Mouse (Mus musculus): ENCODE measurements at regions not wholly inside any gene's neighbourhood (a gene's known extent, or its start where the extent isn't known, plus 50 kb on each side); places are given as distances from the start of the nearest gene placed in this dataset.

DNA sequence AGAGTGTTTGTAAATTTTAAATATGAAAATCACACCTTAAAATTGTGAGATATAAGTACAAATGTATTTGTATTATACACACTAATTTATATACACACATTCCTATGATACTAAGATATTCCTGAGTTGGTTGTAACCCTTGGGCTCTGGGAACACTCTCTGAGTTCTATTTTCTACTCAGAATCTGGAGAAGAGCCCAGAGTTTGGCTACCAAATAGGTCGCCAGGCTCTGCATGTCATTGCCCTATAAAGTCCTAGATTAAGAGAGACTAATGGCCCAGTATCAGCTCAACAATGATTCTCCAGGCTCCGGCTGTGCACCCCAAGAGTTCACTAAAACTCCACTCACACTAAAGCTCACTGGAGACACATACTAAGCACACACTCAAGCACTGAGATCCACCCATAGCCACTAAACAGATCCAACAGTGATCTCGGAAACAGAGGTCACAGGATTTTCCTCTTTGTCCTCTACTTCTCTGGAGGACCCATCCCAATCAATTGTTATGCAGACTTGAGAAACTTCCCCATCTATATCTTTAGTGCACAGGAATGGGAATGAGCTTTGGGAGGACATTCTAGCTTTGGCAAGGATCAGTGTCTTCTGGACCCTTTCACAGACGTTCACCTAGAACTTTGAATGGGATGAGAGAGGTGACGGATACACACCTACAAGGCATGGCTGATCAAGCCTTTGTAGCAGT, 238.1 kb upstream of the Nr2f2 start:
- no peak for ATAC-seq (replicated peaks; ENCODE audit: low FRiP score, low TSS enrichment, poor library complexity, severe bottlenecking)

DNA sequence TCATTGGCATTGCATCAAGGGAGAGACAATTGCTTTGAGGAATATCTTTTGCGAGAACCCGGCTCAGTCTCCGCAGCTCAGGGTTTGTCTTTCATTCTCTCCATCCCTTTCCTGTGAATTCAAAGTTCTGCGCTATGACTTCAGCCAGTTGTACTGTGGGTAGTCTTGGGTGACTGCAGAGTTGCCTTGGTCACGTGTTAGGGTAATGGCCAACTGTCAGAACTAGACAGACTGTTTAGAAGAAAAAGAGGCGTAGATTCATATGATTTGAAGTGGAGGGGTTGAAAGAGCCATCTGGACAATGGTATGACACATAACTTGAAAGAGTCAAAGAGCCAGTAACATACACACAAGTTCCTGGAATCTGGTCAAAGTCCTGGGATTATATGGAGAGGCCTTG, 226.5 kb upstream of the Nr2f2 start:
- ATAC-seq (replicated peaks; ENCODE audit: low FRiP score, low TSS enrichment, poor library complexity, severe bottlenecking) = no peak

DNA sequence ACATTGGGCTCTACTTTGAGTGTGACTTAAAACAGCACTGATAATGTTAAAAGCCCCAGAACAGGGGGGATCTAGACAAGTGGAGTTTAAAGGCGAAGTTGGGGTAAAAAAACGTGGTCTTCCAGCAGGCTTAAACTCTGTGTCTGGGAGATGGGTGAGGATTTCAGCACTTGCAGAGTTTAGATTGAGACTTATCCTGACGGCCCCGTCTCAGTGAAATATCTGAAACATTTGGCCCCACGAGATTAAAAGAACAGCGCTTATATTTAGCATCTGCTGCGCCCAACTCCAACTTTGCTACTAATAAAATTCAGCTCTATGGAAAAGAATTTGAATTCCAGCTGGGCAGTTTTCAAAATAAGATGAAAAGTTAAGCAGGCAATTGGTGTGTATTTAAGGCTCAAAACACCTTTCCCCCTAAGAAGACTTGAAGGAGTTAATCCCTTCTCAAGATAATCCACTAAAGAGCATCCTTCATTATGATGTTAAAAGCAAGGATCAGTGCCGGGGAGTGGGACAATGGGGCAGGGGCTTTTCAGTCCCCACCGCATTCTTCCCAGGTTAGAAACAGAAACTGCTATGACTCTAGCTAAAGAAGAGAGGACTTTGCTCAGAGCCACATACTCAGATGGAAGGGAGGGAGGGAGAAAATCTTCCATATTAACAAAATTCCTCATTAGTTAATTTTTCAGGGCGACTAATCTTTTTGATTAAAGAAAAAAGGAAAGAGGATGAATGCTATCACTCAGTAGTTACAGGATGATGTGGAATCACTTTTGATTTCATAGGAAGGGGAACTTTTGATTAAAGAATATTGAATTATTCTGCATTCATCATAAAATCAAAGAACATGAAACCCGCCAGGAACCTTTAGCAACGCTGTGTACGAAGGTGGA, 225.1 kb upstream of the Nr2f2 start:
- no peak for ATAC-seq (replicated peaks; ENCODE audit: low FRiP score, low TSS enrichment, poor library complexity, severe bottlenecking)

DNA sequence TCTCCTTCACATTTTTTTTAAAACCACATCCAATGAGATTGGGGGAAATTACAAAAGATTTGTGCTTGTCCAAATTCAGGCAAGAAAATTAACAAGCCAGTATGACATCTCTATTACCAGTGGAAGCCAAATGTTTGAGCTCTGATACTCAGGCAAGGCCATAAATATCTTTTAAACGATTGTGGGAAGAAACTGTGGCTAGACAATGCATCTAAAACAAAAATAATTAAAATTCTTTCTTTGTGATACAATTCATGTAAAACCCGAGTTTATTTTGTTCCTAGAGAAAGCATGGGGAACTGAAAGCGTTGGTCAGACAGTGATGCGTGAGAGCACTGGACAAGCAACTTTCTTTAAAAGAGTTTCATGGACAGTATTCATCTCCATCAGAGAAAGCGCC, 223.2 kb upstream of the Nr2f2 start:
- ATAC-seq (replicated peaks; ENCODE audit: low FRiP score, low TSS enrichment, poor library complexity, severe bottlenecking) = no peak

DNA sequence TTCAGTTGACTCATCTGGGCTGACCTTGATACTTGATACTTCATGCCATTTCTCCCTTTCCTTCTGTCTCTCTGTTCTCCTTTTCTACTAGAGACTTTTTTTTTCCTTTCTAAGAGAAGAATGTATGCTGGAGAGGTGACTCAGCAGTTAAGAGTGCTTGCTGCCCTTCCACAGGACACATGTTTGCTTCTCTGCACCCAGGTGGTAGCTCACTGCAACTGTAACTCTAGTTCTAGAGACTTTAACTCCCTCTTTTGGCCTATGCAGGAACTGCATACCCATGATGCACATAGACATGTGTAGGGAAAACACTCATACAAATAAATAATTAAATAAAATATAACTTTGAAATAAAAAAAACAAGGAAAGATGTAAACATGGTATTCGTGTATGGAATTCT, 221.5 kb upstream of the Nr2f2 start:
- ATAC-seq (replicated peaks; ENCODE audit: low FRiP score, low TSS enrichment, poor library complexity, severe bottlenecking) = no peak

DNA sequence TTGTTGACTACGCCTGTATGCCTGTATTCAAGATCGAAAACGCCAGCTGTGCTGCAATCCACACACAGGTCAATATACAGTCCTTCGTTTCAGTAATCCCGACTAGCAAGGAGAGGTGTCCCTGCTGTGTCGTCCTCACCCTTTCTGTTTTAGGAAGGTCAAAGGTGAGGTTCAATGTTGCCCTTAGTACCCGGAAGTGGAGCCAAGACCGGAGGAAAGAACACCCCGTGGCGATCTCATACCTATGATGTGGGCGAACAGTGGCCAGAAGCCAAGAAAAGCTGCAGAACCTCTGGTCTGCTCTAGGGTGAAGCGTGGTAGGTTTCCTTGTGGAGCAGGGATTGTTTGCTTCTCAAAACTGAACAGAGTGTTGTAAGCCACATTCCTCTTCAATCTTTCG, 217.9 kb upstream of the Nr2f2 start:
- no peak for ATAC-seq (replicated peaks; ENCODE audit: low FRiP score, low TSS enrichment, poor library complexity, severe bottlenecking)

DNA sequence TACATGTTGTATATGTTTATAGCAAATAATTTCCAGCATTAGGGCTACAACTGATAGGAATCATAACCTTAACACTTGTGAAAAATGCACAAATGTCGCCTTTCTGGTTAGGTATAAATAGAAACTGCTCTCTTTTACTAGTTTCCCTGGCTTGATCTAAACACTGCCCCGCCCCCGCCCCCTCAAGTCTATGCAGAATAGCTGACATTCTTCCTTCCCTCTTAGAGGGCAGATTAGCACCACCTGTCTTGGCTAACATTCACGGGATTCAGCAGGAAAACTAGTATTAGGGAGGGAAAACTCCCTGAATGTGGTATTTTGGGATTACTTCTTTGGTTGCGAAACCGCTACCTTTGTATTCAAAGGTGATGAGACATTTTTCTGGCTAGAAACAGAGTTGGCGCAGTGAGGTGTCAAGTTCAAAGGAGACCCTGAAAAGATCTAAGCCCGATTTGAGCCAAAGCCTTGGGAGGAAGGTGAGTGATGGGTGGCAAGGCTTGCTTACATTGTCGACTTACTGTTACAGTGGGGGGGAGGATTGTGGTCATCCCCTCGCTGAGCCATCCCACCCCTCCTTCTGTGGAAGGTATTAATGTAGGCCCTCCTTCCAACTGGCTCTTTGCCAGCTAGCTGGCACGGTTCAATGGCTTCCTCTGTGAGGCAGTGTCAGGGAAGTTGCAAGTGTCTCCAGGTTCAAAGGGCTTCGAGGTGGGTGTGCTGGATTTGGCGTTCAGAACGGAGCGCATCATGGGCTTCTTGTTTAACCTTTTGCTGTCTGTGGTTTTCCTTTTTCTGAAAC, 209.8 kb upstream of the Nr2f2 start:
- no peak for ATAC-seq (replicated peaks; ENCODE audit: low FRiP score, low TSS enrichment, poor library complexity, severe bottlenecking)

DNA sequence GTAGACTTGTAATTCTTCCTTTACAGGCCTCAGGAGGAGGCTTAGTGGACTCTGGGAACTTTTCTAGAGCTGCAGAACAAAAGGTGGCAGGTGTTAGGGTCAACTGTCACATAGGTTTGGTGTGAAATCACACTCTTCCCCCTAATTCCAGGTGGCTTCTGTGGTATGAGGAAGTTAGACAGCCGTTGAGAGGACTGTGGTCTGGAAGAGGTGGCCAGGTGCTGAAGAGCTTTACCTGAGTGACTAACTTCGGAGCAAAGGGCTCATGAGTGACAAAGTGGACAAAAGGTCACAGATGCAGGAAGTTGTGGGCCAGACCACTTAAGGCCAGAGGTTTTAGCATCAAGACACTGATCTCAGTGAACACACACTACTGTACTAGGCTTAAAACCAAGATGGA, 209.1 kb upstream of the Nr2f2 start:
- no peak for ATAC-seq (replicated peaks; ENCODE audit: low FRiP score, low TSS enrichment, poor library complexity, severe bottlenecking)

DNA sequence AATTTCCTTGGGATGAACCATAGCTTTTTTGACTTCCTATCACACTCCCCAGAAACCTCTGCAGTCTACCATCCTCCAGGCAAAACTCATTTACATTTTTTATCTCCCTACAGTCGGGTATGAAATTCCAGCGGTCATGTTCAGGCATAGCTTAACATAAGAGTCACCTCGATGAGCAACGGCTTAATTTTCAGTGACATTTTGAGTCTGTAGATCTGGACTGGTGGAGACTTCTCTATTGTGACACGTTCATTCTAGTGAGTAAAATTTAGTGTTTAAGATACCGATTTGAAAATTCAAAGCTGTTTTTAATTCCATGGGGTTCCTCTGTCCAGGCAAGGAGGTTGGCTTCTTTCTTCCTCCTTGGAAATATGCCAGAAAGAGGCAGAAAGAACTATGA, 207.7 kb upstream of the Nr2f2 start:
- no peak for ATAC-seq (replicated peaks; ENCODE audit: low FRiP score, low TSS enrichment, poor library complexity, severe bottlenecking)

DNA sequence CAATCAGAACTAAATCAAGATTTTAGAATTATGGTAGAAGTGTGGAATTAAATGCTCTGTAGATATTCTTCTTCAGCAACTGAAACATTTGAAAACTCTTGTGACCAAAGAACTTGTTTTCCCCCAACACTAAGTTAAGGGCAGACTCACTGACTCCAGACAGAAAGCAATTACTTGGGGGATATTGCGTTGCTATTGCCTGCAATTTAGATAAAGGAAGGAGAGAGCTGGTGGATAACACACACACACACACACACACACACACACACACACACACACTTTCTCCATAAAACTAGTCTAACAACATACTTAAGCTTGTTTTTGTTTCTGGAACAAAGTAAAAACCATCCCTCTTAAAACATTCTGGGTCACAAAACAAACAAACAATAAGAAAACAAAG, 198.5 kb upstream of the Nr2f2 start:
- no peak for ATAC-seq (replicated peaks; ENCODE audit: low FRiP score, low TSS enrichment, poor library complexity, severe bottlenecking)

DNA sequence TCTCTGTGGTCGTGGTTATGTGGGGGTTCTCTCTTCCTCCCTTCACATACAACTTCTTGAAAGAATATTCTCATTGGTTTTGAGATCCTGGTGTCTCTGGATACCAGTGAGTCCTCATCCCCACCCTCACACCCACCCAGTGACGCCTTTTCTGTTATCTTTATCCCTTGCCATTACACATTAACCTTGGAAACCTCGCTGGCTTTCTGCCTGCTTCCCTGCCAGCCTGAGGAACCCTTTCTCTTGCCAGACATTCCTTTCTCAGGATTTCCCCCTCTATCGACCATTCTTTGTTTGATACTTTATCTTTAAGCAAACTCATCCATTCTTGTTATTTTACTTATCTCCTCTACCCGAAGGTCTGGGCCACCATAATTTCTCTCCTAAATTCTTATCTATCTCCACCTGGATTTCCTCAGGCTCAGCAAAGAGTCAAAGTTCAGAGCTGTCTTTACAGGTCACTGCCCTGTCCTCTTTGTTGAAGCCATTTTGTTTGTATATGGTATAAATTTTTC, 182.5 kb upstream of the Nr2f2 start:
- no peak for ATAC-seq (replicated peaks; ENCODE audit: low FRiP score, low TSS enrichment, poor library complexity, severe bottlenecking)

DNA sequence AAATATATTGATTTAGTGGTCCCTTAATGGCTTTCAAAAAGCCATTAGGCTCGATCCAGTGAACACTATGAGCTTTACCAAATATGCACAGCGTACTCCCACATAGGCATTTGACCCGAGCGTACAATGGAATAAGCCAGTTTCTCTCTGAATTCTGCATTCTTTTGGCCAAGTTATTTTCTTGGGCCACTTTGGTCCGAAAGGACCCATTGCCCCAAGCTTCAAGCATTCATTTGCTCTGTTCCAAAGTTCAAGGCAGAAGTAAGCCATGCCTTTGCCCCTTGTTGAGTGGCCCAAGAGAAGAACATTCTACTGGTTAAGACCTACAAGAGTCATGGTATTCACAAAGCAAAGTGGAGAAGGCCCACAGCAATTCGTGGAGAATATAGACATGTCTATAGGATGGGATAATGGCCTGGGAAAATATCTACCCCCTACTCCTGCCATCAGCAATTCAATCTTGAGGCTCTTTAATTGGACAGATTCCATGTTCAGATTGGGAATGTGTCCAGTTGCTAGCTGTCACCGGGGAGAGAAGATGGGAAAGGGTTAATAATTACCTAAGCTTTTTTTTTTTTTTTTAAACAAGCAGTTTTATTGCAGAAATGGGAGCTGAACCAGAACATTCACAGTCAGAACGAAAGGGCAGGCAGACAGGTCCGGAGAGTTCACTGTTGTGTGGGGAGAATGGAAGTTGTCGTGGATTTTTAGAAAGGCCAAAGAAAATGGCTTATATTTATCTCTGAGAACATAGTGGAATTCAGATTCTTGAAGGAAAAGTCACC, 175.5 kb upstream of the Nr2f2 start:
- no peak for ATAC-seq (replicated peaks; ENCODE audit: low FRiP score, low TSS enrichment, poor library complexity, severe bottlenecking)

DNA sequence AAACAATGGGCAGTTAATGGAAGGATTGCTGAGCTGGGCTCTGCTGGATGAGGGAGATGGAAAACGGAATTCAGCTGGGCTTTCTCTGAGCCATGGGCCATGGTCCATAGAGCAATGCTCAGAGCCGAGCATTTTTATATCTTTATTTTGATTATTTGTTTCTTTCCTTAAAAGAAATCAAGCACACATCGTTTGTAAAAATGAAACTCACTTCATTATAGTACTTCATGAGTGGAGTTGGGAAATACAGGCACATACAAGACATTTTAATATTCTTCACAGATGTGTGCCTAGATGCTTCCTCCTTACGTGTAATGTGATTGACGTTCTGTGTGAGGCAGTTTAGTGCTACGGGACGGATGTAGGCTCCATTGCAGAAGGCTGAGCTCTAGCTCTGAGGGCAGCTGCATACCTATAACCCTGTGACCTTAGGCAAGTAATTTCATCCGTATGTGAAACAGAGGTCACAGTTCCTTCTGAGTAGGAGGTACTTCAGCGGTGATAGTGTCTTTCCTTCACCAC, 172.6 kb upstream of the Nr2f2 start:
- ATAC-seq (replicated peaks; ENCODE audit: low FRiP score, low TSS enrichment, poor library complexity, severe bottlenecking) = no peak

DNA sequence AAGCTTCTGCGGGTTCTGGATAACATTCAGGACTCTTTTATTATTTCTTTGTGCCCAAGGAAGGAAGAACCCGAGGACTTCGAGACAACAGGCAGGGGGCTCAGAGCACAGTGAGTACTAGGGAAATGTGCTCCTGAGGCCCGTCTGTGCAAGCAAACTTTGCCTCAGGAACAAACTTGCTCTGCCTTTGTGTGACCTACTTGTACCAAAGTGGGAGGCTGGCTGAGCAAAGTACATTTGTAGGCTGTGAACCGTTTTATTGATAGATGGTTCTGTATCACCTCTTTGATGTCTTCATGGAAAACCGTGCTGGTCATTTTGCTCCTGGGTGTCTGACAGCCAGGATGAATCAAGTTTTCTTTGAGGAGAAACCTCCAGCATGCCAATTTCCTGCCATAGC, 169.5 kb upstream of the Nr2f2 start:
- no peak for ATAC-seq (replicated peaks; ENCODE audit: low FRiP score, low TSS enrichment, poor library complexity, severe bottlenecking)

DNA sequence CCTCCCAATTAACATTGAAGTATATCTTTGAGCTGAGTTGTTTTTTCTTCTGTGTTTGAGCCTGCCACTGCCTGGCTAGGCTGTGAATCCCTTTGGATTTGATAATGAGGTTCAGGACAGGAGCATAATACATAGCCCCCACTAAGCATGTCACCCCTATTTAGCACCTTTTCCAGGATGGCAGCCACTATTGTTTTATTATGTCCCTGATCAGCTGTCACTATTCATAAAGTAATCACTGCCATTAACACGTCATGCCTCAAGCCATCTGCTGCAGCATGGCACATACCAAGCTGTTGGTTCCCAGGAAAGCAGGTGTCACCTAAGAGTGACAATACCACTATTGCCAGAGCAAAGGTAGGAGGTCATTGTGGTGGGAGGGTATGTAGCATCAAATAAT, 167.0 kb upstream of the Nr2f2 start:
- ATAC-seq (replicated peaks; ENCODE audit: low FRiP score, low TSS enrichment, poor library complexity, severe bottlenecking) = no peak

DNA sequence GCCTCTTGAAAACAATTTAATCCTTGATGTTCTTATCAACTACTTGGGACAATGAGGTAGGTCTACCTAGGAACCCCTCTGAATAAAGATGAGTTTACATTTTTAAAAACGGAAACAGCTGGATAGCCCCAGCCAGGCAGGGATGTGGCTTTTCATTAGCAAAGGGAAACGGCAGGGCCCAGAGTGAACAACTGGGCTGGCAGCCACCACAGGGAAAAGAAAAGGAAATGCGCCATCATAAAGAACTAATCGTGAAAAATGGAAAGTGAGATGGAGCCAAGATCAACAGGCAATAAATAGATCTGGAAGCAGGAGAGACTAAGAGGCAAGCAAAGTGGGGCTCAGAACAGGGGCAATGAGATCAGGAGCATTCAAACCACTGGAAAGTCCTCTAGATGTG, 161.4 kb upstream of the Nr2f2 start:
- no peak for ATAC-seq (replicated peaks; ENCODE audit: low FRiP score, low TSS enrichment, poor library complexity, severe bottlenecking)

DNA sequence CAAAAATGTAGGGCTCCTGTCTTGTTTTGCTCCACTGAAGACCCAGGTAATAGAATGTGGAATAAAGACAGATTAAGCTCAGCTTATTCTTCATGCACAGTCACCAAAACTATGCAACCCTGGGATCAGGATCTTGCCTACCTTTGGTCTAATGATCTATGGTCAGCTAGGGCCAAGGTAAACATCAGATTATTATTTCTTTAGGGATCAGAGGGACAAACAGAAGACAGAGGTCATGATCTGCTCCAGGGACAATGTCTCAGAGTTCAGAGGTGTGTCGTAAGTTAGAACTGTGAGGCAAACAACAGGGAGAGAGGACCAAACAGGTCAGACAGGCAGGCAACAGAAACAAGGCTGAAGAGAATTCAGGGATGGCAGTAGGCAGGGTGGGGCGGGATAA, 158.8 kb upstream of the Nr2f2 start:
- no peak for ATAC-seq (replicated peaks; ENCODE audit: low FRiP score, low TSS enrichment, poor library complexity, severe bottlenecking)

DNA sequence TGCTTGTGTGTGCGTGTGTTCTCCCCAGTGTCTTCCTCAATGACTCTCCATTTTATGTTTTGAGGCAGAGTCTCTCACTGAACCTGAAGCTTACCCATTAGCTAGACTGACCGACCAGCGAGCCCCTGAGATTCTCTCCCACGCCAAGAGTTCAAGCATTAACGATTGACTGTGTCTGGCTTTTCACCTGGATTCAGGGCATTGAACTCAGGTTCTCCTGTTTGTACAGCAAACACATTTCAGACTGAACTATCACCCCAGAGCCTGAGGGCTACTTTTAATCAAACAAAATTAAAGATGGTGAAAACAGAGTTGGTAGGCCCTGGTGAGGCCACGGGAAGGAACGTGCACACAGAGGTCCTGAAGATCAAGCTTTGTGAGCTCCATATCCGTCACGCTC, 158.2 kb upstream of the Nr2f2 start:
- no peak for ATAC-seq (replicated peaks; ENCODE audit: low FRiP score, low TSS enrichment, poor library complexity, severe bottlenecking)

DNA sequence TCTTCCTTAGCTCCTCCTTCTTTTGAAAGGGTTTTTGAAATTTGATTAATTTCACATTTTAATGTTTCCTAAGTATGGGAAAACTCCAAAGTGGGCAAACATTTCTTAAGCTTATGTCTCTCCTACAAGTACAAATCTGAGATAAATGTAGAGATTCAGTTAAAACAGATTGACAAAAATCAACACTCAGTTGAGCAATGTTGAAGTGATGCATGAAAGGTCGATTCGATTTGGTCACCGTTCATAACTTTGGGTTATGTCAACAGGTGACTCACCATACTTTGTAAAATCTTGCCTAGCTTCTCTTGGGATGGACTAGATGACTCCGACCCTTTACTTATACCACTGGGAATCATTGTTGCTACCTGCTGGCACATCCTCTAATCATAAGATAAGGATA, 157.7 kb upstream of the Nr2f2 start:
- no peak for ATAC-seq (replicated peaks; ENCODE audit: low FRiP score, low TSS enrichment, poor library complexity, severe bottlenecking)
